In genomic region chr16:42269587-42269967, GRCm38 (mm10) we compare ENCODE assay signal across 14 mouse cellular contexts.
A peak's percentile ranks its signal among the peaks of the same experiment; 100 is the strongest.
DNase-seq lines count a peak whose midpoint lies in the region; ATAC-seq and TF ChIP-seq lines count a peak whose summit lies in the region.
"Had no signal": no experiment of that assay in that cellular context is flagged by ENCODE, and none has a peak within 500 bp of the region (broad histone marks: within the 10 kb centered on the region; RNA-seq: fewer than 3 reads in every experiment).

No protein-coding gene starts in this region.

- H3K4me2 ChIP-seq in forebrain, embryonic 13.5 days: peak overlapping the region; percentile 10; the same call in 1 of the 2 replicates
- H3K4me2 ChIP-seq in forebrain, postnatal 0 days (ENCODE audit: low read depth): peak overlapping the region; percentile 9
- no peak overlapping the region for H3K4me2 ChIP-seq in hindbrain, postnatal 0 days (ENCODE audit: low read depth, low read length)
- no peak overlapping the region for H3K4me2 ChIP-seq in midbrain, postnatal 0 days (ENCODE audit: low read depth, low read length, poor library complexity, severe bottlenecking)
- H3K4me2 ChIP-seq: heart, embryonic 11.5 days; limb, embryonic 12.5 days had no signal

- H3K9me3 ChIP-seq in forebrain, embryonic 13.5 days (replicated peaks): no peaks in the 10 kb centered on the region
- H3K9me3 ChIP-seq in forebrain, postnatal 0 days (ENCODE audit: low read length): no peaks in the 10 kb centered on the region
- H3K9me3 ChIP-seq in hindbrain, postnatal 0 days (ENCODE audit: low read length): no peaks in the 10 kb centered on the region
- H3K9me3 ChIP-seq in midbrain, postnatal 0 days (ENCODE audit: low read length): no peaks in the 10 kb centered on the region
- H3K9me3 ChIP-seq: limb, embryonic 12.5 days had no signal

- no peak for DNase-seq in forebrain, postnatal 0 days
- DNase-seq in hindbrain, postnatal 0 days (ENCODE audit: low spot score): no peak
- DNase-seq in midbrain, postnatal 0 days (ENCODE audit: low spot score): no peak
- DNase-seq in gastrocnemius, postnatal 14 days: no peak
- DNase-seq in spleen, postnatal 10 days (ENCODE audit: low spot score in 2 of 2): no peak
- DNase-seq in layer of hippocampus, adult 9-11 months: no peak
- DNase-seq: heart, postnatal 36 days; thymus, postnatal 36 days had no signal

- H3K27ac ChIP-seq in forebrain, embryonic 13.5 days: peak overlapping the region; percentile 75
- H3K27ac ChIP-seq in forebrain, postnatal 0 days (ENCODE audit: low read depth, low read length): peak overlapping the region; percentile 82
- H3K27ac ChIP-seq in hindbrain, postnatal 0 days: peak overlapping the region; percentile 20; the same call in 1 of the 2 replicates
- no peak overlapping the region for H3K27ac ChIP-seq in midbrain, postnatal 0 days (ENCODE audit: low read depth, low read length)
- H3K27ac ChIP-seq: limb, embryonic 12.5 days; liver, embryonic 14.5 days had no signal

- no peak; the same call in 1 of the 2 replicates for ATAC-seq in forebrain, embryonic 13.5 days
- peak; percentile 58 for ATAC-seq in forebrain, postnatal 0 days
- peak; percentile 48 for ATAC-seq in hindbrain, postnatal 0 days
- 0 out of 2 replicates have a peak, but pooled peaks have one; percentile 10 for ATAC-seq in midbrain, postnatal 0 days (ENCODE audit: low FRiP score)
- ATAC-seq: intestine, postnatal 0 days had no signal

- no peaks in the 10 kb centered on the region for H3K27me3 ChIP-seq in forebrain, embryonic 13.5 days
- H3K27me3 ChIP-seq in forebrain, postnatal 0 days (ENCODE audit: insufficient read depth, low read length): no peaks in the 10 kb centered on the region
- no peaks in the 10 kb centered on the region for H3K27me3 ChIP-seq in hindbrain, postnatal 0 days (ENCODE audit: insufficient read depth, low read length)
- no peaks in the 10 kb centered on the region for H3K27me3 ChIP-seq in midbrain, postnatal 0 days (ENCODE audit: insufficient read depth, low read length)
- H3K27me3 ChIP-seq: limb, embryonic 12.5 days had no signal

- TF ChIP-seq CTCF in forebrain, postnatal 0 days (IDR thresholded peaks at IDR 0.05; ENCODE audit: low read depth): no peak
- no peak for TF ChIP-seq CTCF in hindbrain, postnatal 0 days (IDR thresholded peaks at IDR 0.05; ENCODE audit: low read depth)
- TF ChIP-seq CTCF in midbrain, postnatal 0 days (IDR thresholded peaks at IDR 0.05): no peak

- no peaks in the 10 kb centered on the region for H3K36me3 ChIP-seq in forebrain, embryonic 13.5 days (ENCODE audit: poor library complexity, severe bottlenecking)
- H3K36me3 ChIP-seq in forebrain, postnatal 0 days (ENCODE audit: insufficient read depth): 0 out of 2 replicates have a peak, but pooled peaks cover 2% of the 10 kb centered on the region
- H3K36me3 ChIP-seq in hindbrain, postnatal 0 days (ENCODE audit: insufficient read depth, low read length): no peaks in the 10 kb centered on the region
- H3K36me3 ChIP-seq in midbrain, postnatal 0 days (ENCODE audit: insufficient read depth, low read length): no peaks in the 10 kb centered on the region
- H3K36me3 ChIP-seq: limb, embryonic 12.5 days had no signal

- H3K4me3 ChIP-seq in forebrain, embryonic 13.5 days: no peak overlapping the region
- H3K4me3 ChIP-seq in forebrain, postnatal 0 days (ENCODE audit: low read depth, low read length): no peak overlapping the region
- no peak overlapping the region for H3K4me3 ChIP-seq in hindbrain, postnatal 0 days (ENCODE audit: low read length)
- no peak overlapping the region for H3K4me3 ChIP-seq in midbrain, postnatal 0 days (ENCODE audit: low read depth, low read length)
- H3K4me3 ChIP-seq: layer of hippocampus, adult 2 months; limb, embryonic 12.5 days had no signal

- peaks cover 21% of the 10 kb centered on the region for H3K4me1 ChIP-seq in forebrain, embryonic 13.5 days
- H3K4me1 ChIP-seq in forebrain, postnatal 0 days (ENCODE audit: insufficient read depth): peaks cover 16% of the 10 kb centered on the region
- no peaks in the 10 kb centered on the region for H3K4me1 ChIP-seq in hindbrain, postnatal 0 days (ENCODE audit: insufficient read depth, low read length)
- H3K4me1 ChIP-seq in midbrain, postnatal 0 days (ENCODE audit: insufficient read depth, low read length): no peaks in the 10 kb centered on the region

- no peak overlapping the region for H3K9ac ChIP-seq in forebrain, embryonic 13.5 days
- no peak overlapping the region for H3K9ac ChIP-seq in forebrain, postnatal 0 days
- H3K9ac ChIP-seq in hindbrain, postnatal 0 days (replicated peaks; ENCODE audit: low read length): no peak overlapping the region
- no peak overlapping the region for H3K9ac ChIP-seq in midbrain, postnatal 0 days (replicated peaks; ENCODE audit: low read length, poor library complexity, severe bottlenecking)
- H3K9ac ChIP-seq: limb, embryonic 12.5 days; liver, embryonic 14.5 days had no signal

- WGBS in forebrain, embryonic 13.5 days: 33% methylated on average over 2 of the region's 2 CpGs
- 20% methylated on average over 2 of the region's 2 CpGs for WGBS in forebrain, postnatal 0 days
- 32% methylated on average over 2 of the region's 2 CpGs for WGBS in hindbrain, postnatal 0 days
- 34% methylated on average over 2 of the region's 2 CpGs for WGBS in midbrain, postnatal 0 days

- intact Hi-C loops in gastrocnemius, postnatal 14 days (cut with DNase I; ENCODE audit: low total_unique reads): no loop called here

Comparison
In these comparisons a context has a peak if more than half of its experiments do, and no peak if none do; other contexts are left out.
1. H3K4me2 ChIP-seq: peak in forebrain, embryonic 13.5 days (single experiment) and forebrain, postnatal 0 days (single experiment); none in hindbrain, postnatal 0 days (single experiment) and midbrain, postnatal 0 days (single experiment).